Mouse (Mus musculus): ENCODE results near the gene Ston2.

DNA sequence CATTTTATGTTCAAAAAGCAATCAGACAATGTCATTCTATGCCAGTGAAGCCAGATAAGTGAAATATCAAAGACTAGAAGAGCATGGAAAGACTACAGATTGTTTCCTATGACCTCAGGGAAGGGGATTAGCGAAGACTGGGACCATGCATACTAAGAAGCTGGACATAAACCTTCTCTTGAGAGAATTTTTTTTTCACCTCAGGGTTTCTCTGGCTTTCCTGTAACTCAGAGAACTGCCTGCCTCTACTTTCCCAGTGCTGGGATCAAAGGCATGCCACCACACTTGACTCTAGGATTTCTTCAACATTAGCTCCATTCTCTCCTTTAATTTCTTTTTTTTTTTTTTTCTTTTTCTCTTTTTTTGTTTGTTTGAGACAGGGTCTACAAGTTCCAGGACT, 197.0 kb downstream of the Ston2 start:
- TF ChIP-seq EP300 (IDR thresholded peaks at IDR 0.05; ENCODE audit: insufficient read depth, low read depth, low read length) (no peak), CTCF (IDR thresholded peaks at IDR 0.05) (no peak), POLR2A (IDR thresholded peaks at IDR 0.05; ENCODE audit: insufficient read depth, low read depth, low read length) (no peak)

Measured in heart, adult 2 months (tissue).